Mouse (Mus musculus) heart, embryonic 14.5 days (tissue): ENCODE measurements around the gene Gm42957. TPM values are rescaled to one million over a fixed set of nuclear protein-coding genes. Genes with fewer than 3 reads are reported as not detected.
"Not testable (repeated sequence)": the region's sequence is repeated elsewhere in the genome, so short reads cannot be mapped to it uniquely, and the experiment has no call there.

ENCODE experiments used
- ATAC-seq: fragments of 200-750 bp; cut with Nextera tagmentation; 2 replicates; pipeline ENCODE4 v1.8.0; 2017; ENCODE audit warnings: low read depth, moderate TSS enrichment; ENCODE audit not compliant: insufficient number of reproducible peaks, insufficient read depth, low FRiP score
- H3K27ac ChIP-seq, 2 experiments: fragments of 200-500 bp in 1 of 2; fragments of 300-500 bp in 1 of 2; sonication (generic) in 1 of 2; replicated peaks in 1 of 2; 2 replicates each; pipeline ENCODE4 v1.5.1; 2012 to 2014; ENCODE audit warnings: low read depth in 2 of 2, low read length in 2 of 2, control low read depth in 1 of 2, mild to moderate bottlenecking in 1 of 2, mixed read lengths in 1 of 2; ENCODE audit not compliant: control insufficient read depth in 1 of 2, insufficient read depth in 1 of 2
- H3K27me3 ChIP-seq: fragments of 300-500 bp; sonication (generic); 2 replicates; pipeline ENCODE4 v1.6.1; 2014; ENCODE audit warnings: mild to moderate bottlenecking, low read length, control low read depth; ENCODE audit not compliant: control insufficient read depth, insufficient read depth
- H3K36me3 ChIP-seq: fragments of 300-500 bp; sonication (generic); 2 replicates; pipeline ENCODE4 v1.6.1; 2014; ENCODE audit warnings: mild to moderate bottlenecking, control low read depth, low read length, mixed read lengths; ENCODE audit not compliant: control insufficient read depth, insufficient read depth
- H3K4me1 ChIP-seq, 2 experiments: fragments of 200-500 bp in 1 of 2; fragments of 300-500 bp in 1 of 2; sonication (generic) in 1 of 2; 2 replicates each; pipeline ENCODE4 v1.6.1; 2012 to 2014; ENCODE audit warnings: low read length in 2 of 2, control low read depth in 1 of 2, mixed read lengths in 1 of 2; ENCODE audit not compliant: control insufficient read depth in 2 of 2, insufficient read depth in 2 of 2
- H3K4me2 ChIP-seq: fragments of 300-500 bp; sonication (generic); 2 replicates; pipeline ENCODE4 v1.6.1; 2014; ENCODE audit warnings: mild to moderate bottlenecking, low read length
- H3K4me3 ChIP-seq, 2 experiments: fragments of 200-500 bp in 1 of 2; fragments of 300-500 bp in 1 of 2; sonication (generic) in 1 of 2; 2 replicates each; pipeline ENCODE4 v1.5.1; 2012 to 2014; ENCODE audit warnings: low read length in 2 of 2, mild to moderate bottlenecking in 2 of 2, control low read depth in 1 of 2, low read depth in 1 of 2, moderate library complexity in 1 of 2; ENCODE audit not compliant: control insufficient read depth in 1 of 2, insufficient read depth in 1 of 2
- H3K9ac ChIP-seq: fragments of 300-500 bp; sonication (generic); 2 replicates; pipeline ENCODE4 v1.6.1; 2014; ENCODE audit warnings: mild to moderate bottlenecking, low read length
- H3K9me3 ChIP-seq: fragments of 300-500 bp; sonication (generic); 2 replicates; pipeline ENCODE4 v1.6.1; 2016; ENCODE audit warnings: low read length, control low read depth; ENCODE audit not compliant: control insufficient read depth
- WGBS: fragments of 180-500 bp; shearing (Covaris S2); extraction: QIAGEN DNeasy Blood & Tissue Kit; methylation state at CpG from one replicate; pipeline ENCODE4 v1.1.7; 2014; 5-methylcytosine and 5-hydroxymethylcytosine counted together
- polyA plus RNA-seq: library from polyadenylated mRNA; unstranded; fragments of >200 nt; fragmentation: Nextera tagmentation; extraction: Ambion mirVana; gene quantifications from 2 replicates; pipeline ENCODE4 v1.2.1, GENCODE M21; 2014

Gm42957 gene
- polyA plus RNA-seq, 1 experiment from 2014 or later, result 0.07 TPM

DNA sequence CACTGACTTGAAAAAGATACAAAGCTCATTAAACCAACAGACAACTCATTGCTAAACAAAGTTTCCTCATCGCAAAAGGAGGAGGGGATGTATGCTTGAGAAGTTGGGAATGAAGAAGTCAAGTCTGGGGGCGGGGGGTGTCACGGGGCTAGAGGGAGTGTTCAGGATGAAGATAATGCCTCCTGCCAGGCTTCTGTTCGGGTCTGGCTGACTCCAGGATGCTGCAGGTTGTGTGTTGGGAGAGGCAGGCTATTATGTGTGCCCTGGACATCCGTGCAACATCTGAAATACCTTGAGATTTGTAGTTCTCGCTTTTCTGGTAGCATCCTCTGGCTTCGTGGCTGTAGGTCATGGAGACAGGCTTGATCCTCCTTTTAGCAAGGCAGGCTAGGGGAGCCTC lies 43.2 kb downstream of the Gm42957 start:
- 61% methylated on average over 7 of the region's 7 CpGs for WGBS
- ATAC-seq, result no peak
- H3K27me3 ChIP-seq, result peaks cover 29% of the 10 kb centered on the region

DNA sequence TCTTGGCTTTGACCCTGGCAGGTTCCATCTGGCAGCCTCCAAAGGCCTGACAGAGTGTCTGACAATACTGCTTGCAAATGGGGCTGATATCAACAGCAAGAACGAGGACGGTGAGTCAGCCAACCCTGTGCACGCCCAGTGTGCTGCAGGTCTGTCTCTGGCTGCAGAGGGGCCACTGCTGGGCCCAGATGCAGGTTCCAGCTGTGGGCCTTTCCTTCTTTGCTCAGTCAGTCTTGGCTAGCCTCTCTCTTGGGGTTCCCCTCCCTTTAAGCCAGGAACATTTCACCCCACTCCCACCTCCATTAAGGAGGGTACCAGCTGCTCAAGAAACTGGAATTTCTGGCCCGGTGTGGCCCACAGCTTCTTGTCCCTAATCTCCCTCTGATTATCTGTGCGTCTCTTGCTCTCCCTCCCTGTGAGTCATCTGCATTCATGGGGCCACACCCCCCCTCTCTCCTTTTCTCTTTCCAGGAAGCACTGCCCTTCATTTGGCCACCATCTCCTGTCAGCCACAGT lies 43.9 kb downstream of the Gm42957 start:
- Histone ChIP-seq H3K36me3 (no peaks in the 10 kb centered on the region), H3K4me1 (no peaks in the 10 kb centered on the region), H3K4me3 (no peak overlapping the region), H3K4me2 (no peak overlapping the region), H3K27me3 (peaks cover 36% of the 10 kb centered on the region), H3K9ac (no peak overlapping the region), H3K9me3 (no peaks in the 10 kb centered on the region), H3K27ac (no peak overlapping the region)
- WGBS, result 9% methylated on average over 5 of the region's 5 CpGs
- ATAC-seq, result no peak

More for the DNA sequence above, 43.2 kb downstream of the Gm42957 start:
- Histone ChIP-seq H3K27ac (no peak overlapping the region), H3K36me3 (no peaks in the 10 kb centered on the region), H3K4me1 (no peaks in the 10 kb centered on the region), H3K9ac (no peak overlapping the region), H3K4me2 (no peak overlapping the region), H3K4me3 (no peak overlapping the region), H3K9me3 (no peaks in the 10 kb centered on the region)

DNA sequence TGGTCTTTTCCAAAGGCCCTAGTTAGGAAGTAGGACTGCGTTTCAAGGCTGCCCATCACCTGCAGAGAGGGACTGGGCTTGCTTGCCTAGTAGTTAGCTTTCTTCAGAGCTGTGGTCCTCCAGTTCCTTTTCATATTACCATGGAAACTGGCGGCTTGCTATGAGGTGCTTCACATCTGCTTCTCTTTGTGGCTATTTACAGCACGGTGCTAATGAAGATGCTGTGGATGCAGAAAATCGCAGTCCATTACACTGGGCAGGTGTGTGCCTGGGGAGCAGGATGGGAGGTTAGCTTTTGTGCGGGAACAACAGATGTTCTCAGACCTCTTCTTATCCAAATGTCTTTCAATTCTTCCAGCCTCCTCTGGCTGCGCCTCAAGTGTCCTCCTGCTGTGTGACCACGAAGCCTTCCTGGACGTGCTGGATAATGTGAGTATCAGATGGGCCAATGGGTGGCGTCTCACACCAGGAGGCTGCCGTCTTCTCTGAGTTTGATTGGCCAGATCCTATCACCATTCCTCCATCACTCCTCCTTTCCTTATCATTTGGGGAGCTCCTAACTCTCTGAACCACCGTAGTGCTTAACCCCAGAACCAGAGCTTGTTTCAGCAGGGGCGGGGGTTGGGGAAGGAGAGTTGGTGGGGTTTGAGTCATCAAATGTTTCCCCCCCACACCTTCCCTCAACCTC lies 45.1 kb downstream of the Gm42957 start:
- Histone ChIP-seq H3K9me3 (no peaks in the 10 kb centered on the region), H3K9ac (no peak overlapping the region), H3K27me3 (peaks cover 46% of the 10 kb centered on the region), H3K4me2 (no peak overlapping the region), H3K27ac (no peak overlapping the region), H3K4me3 (no peak overlapping the region), H3K36me3 (no peaks in the 10 kb centered on the region), H3K4me1 (peaks cover 0 to 3% of the 10 kb centered on the region in 2 experiments; a peak in 1 of 4 replicates)
- ATAC-seq, result no peak
- 21% methylated on average over 12 of the region's 12 CpGs for WGBS

DNA sequence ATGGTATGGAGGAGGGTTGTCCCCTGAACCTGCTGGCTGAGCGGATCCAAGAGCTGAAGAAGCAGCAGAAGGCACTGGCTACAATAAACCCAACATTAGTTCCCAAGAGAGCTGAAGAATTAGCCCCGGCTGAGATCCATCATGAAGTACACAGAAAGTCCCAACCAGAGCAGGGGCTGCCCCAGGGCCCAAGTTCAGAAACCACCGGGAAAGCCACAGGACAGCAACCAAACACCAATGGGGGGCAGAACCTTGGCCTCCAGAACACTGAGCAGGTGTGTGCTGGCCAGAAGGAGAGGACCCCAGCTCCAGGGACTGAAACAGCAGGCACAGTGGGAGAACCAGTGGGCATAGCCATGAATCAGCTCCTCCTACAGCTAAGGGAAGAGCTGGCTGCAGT lies 48.2 kb downstream of the Gm42957 start:
- Histone ChIP-seq H3K4me3 (no peak overlapping the region), H3K9me3 (no peaks in the 10 kb centered on the region), H3K27me3 (peaks cover 49% of the 10 kb centered on the region), H3K4me1 (peaks cover 0 to 3% of the 10 kb centered on the region in 2 experiments; a peak in 1 of 4 replicates), H3K27ac (no peak overlapping the region), H3K4me2 (no peak overlapping the region), H3K9ac (no peak overlapping the region), H3K36me3 (no peaks in the 10 kb centered on the region)
- WGBS, result 77% methylated on average over 3 of the region's 3 CpGs
- no peak for ATAC-seq

GRCm38 (mm10) chr3:96684151-96684821 lies 49.0 kb downstream of the Gm42957 start:
- Histone ChIP-seq H3K27me3 (peaks cover 49% of the 10 kb centered on the region), H3K4me1 (peaks cover 0 to 3% of the 10 kb centered on the region in 2 experiments; a peak in 1 of 4 replicates), H3K4me3 (peak overlapping the region; percentile 19 to 33), H3K27ac (no peak overlapping the region), H3K9me3 (no peaks in the 10 kb centered on the region), H3K4me2 (peak overlapping the region; percentile 71), H3K9ac (peak overlapping the region; percentile 65), H3K36me3 (no peaks in the 10 kb centered on the region)
- no peak for ATAC-seq
- 36% methylated on average over 17 of the region's 17 CpGs for WGBS

DNA sequence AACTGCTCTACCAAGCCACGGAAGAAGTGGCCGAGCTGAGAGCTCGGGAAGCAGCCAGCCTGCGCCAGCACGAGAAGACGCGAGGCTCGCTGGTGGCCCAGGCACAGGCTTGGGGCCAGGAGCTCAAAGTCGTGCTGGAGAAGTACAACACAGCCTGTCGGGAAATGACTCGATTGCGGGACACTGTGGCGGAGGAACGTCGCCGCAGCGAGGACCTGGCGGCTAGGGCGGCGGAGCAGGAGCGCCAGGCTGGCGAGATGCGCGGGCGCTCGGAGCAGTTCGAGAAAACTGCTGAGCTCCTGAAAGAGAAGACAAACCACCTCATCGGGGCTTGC lies 49.5 kb downstream of the Gm42957 start:
- Histone ChIP-seq H3K27ac (no peak overlapping the region), H3K9me3 (no peaks in the 10 kb centered on the region), H3K36me3 (no peaks in the 10 kb centered on the region), H3K4me2 (peak overlapping the region; percentile 71), H3K4me1 (peaks cover 0 to 3% of the 10 kb centered on the region in 2 experiments; a peak in 1 of 4 replicates), H3K4me3 (peak overlapping the region; percentile 19 to 33), H3K9ac (peak overlapping the region; percentile 65), H3K27me3 (peaks cover 45% of the 10 kb centered on the region)
- ATAC-seq, result no peak
- 8% methylated on average over 28 of the region's 28 CpGs for whole genome bisulfite sequencing

- H3K36me3 ChIP-seq, H3K9me3 ChIP-seq, ATAC-seq, H3K27ac ChIP-seq, H3K4me3 ChIP-seq, H3K9ac ChIP-seq, H3K4me1 ChIP-seq, H3K4me2 ChIP-seq: not testable (repeated sequence)
- 93% methylated on average over 5 of the region's 5 CpGs for WGBS
- peaks cover 32% of the 10 kb centered on the region for H3K27me3 ChIP-seq
Measured at GRCm38 (mm10) chr3:96686057-96686456, 50.8 kb downstream of the Gm42957 start.
